Mouse (Mus musculus): Measurements from ENCODE around the gene Naaladl2. TPM values are rescaled to one million over a fixed set of nuclear protein-coding genes. Genes with fewer than 3 reads are reported as not detected.
A peak's percentile ranks its signal among the peaks of the same experiment; 100 is the strongest.

Naaladl2 gene
- polyA plus RNA-seq, 1 experiment from 2014 or later: 0.18 TPM

DNA sequence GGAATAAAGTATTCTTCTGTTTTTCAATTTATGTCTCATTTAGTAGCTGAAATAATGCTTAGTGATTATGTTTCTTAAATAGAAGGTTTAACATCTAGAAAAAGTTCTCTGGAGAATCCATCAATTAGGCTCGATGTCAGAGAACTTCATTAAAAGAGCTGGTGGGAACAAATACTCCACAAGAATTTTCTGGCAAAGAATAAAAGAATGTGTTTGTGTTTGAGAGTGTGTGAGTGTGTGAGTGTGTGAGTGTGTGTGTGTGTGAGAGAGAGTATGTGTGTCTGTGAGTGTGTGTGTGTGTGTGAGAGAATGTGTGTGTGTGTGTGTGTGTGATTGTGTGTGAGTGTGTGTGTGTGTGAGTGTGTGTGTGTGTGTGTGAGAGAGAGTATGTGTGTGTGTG, 1170.3 kb downstream of the Naaladl2 start:
- Histone ChIP-seq H3K27ac (replicated peaks) (no peak overlapping the region), H3K27me3 (no peaks in the 10 kb centered on the region), H3K9ac (replicated peaks) (no peak overlapping the region), H3K4me3 (no peak overlapping the region), H3K9me3 (no peaks in the 10 kb centered on the region), H3K4me1 (no peaks in the 10 kb centered on the region), H3K4me2 (replicated peaks) (no peak overlapping the region), H3K36me3 (no peaks in the 10 kb centered on the region)
- 32% methylated on average over 1 of the region's 1 CpGs for WGBS
- ATAC-seq (replicated peaks): no peak

DNA sequence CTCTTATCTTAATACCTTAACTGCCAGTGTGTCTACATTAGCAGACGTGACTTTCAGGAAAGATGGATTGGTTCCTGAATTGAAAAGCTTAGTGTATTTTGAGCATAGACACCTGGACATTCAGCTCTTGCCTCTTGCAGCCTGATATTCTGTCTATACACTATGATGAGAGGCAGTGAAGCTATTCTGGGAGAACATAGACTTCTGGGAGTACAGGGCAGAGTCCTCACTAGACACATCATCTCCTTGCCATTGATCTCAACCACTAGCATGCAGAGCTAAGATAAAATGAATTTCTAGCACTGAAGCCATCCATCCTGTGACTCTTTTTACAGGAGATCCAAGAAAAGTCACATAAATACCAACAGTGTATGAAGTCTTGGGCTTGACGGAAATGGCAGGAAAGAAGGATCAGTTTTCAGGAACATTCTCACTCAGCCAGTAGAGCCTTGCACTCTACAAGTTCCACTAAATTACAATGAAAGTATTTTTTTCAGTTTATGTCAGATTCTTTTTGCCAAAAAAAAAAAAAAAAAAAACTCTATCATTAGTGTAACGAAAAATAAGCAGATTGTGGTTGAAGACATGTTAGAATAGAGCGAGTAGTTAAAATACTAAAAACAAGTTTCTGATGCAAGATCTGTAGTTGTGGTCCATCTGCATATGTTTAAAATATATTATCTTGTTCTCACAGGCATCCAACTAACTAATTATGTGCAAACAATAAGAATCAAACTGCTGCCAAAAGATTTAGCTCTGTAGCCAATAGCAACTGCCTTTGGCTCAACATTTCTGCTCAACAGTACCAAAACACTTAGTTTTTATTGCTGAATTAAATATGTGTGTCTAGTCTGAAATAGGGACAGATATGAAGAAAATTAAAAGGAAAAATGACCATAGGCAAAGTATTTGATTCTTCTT, 1171.1 kb downstream of the Naaladl2 start:
- H3K27ac ChIP-seq (replicated peaks): no peak overlapping the region
- ATAC-seq (replicated peaks): peak; percentile 82
- H3K36me3 ChIP-seq: no peaks in the 10 kb centered on the region
- H3K27me3 ChIP-seq: no peaks in the 10 kb centered on the region
- no peak overlapping the region for H3K4me3 ChIP-seq
- no peaks in the 10 kb centered on the region for H3K4me1 ChIP-seq
- no peak overlapping the region for H3K4me2 ChIP-seq (replicated peaks)
- H3K9ac ChIP-seq (replicated peaks): no peak overlapping the region
- H3K9me3 ChIP-seq: no peaks in the 10 kb centered on the region
- WGBS: 65% methylated on average over 4 of the region's 4 CpGs

DNA sequence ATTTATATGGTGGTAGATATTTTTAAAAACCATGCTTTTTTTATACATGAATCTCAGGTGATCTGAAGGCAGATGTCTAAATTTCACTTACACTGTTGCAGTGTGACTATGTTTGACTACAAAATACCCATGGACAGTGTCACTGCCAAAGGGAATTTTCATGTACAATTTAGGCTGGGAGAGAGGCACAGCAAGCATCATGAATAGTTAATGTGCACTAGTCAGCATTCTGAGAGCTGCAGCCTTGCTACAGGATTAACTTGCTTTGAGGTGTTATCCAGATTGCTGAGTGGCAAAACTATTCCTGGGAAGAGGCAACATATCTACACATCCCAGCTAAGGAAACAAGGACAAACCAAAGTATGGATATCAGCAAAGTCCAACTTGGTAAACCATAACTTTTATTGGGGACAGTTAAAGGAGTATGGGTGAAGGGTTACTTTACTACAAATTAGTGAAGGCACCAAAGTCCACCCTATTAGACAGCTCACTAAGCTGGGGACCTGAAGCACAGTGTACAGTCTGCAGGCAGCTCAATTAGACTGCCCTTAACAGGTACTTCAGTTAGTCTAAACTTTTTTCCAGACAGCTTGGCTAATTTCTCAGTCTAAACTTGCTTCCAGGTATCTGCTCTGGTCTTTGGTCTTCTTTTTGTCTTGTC, 1181.0 kb downstream of the Naaladl2 start:
- ATAC-seq (replicated peaks): no peak
- no peaks in the 10 kb centered on the region for H3K4me1 ChIP-seq

DNA sequence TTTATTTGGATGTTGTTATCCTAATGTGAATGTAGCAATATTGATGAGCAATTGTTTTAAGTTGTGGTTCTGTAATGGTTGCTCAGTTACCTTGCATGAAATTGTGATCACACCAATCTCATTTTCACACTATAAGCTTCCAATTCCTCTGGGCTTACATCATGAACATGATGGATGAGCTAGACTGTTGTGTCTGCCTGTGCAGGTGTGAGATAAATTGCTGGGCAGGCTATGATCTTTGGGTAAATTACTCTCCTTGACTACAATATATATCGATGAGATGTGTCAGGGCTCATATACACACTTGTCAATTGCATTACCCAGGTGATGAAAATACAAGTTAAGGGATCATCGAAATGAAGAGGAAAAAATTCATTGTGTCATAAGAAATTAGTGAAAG, 1197.9 kb downstream of the Naaladl2 start:
- 85% methylated on average over 2 of the region's 2 CpGs for WGBS
- Histone ChIP-seq H3K4me2 (replicated peaks) (no peak overlapping the region), H3K9me3 (no peaks in the 10 kb centered on the region), H3K27ac (replicated peaks) (no peak overlapping the region), H3K9ac (replicated peaks) (no peak overlapping the region), H3K27me3 (no peaks in the 10 kb centered on the region), H3K4me1 (no peaks in the 10 kb centered on the region), H3K36me3 (no peaks in the 10 kb centered on the region), H3K4me3 (no peak overlapping the region)
- ATAC-seq (replicated peaks): no peak

More for the DNA sequence above, 1181.0 kb downstream of the Naaladl2 start:
- H3K36me3 ChIP-seq: no peaks in the 10 kb centered on the region
- H3K4me3 ChIP-seq: no peak overlapping the region
- no peak overlapping the region for H3K4me2 ChIP-seq (replicated peaks)
- H3K27me3 ChIP-seq: no peaks in the 10 kb centered on the region
- H3K27ac ChIP-seq (replicated peaks): no peak overlapping the region
- no peak overlapping the region for H3K9ac ChIP-seq (replicated peaks)
- no peaks in the 10 kb centered on the region for H3K9me3 ChIP-seq

DNA sequence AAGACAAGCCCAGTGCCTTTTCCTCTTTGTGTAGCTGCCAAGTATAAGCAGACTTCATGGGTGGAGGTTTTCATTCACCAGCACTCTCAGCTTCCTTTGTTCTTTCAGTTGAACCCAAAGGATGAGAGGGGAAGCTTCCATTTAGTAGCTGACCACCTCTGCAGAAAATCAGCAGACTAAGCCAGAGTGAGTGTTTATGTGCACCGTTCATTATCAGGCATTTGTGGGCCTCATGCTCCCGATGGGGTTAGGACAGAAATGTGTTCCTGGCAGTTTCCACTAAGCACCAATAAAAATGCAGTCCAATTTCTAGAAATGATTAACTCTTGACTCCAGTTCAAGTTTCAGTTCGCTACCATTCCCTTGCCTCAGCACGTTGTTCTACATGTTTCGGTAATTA, 1206.8 kb downstream of the Naaladl2 start:
- 33% methylated on average over 5 of the region's 5 CpGs for WGBS
- no peaks in the 10 kb centered on the region for H3K4me1 ChIP-seq
- no peaks in the 10 kb centered on the region for H3K27me3 ChIP-seq
- peak; percentile 58 for ATAC-seq (replicated peaks)
- no peak overlapping the region for H3K4me2 ChIP-seq (replicated peaks)
- H3K27ac ChIP-seq (replicated peaks): no peak overlapping the region
- no peak overlapping the region for H3K4me3 ChIP-seq
- no peaks in the 10 kb centered on the region for H3K9me3 ChIP-seq
- no peaks in the 10 kb centered on the region for H3K36me3 ChIP-seq
- H3K9ac ChIP-seq (replicated peaks): no peak overlapping the region

DNA sequence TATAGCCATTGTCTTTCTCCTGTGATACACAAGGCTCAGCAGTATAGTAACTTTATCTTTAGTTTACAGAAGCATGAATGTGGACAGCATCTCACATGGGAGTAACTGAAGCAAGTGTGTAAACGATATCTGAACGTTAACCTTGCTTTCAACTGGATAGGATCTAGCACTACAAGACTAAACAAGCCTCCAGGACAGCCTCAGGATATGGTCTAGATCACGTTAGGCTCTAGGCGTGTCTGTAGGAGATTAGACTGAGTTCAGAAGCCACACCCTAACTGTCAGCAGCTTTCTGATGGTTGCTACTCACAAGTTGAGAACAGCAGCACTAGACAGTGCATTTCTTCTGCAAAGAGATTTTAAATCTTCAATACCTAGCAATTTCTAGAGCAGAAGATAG, 1216.0 kb downstream of the Naaladl2 start:
- no peak overlapping the region for H3K4me2 ChIP-seq (replicated peaks)
- H3K9ac ChIP-seq (replicated peaks): no peak overlapping the region
- H3K4me3 ChIP-seq: no peak overlapping the region
- no peaks in the 10 kb centered on the region for H3K9me3 ChIP-seq
- 88% methylated on average over 4 of the region's 4 CpGs for WGBS
- H3K36me3 ChIP-seq: no peaks in the 10 kb centered on the region
- ATAC-seq (replicated peaks): no peak
- H3K27me3 ChIP-seq: no peaks in the 10 kb centered on the region
- H3K4me1 ChIP-seq: no peaks in the 10 kb centered on the region
- H3K27ac ChIP-seq (replicated peaks): no peak overlapping the region

DNA sequence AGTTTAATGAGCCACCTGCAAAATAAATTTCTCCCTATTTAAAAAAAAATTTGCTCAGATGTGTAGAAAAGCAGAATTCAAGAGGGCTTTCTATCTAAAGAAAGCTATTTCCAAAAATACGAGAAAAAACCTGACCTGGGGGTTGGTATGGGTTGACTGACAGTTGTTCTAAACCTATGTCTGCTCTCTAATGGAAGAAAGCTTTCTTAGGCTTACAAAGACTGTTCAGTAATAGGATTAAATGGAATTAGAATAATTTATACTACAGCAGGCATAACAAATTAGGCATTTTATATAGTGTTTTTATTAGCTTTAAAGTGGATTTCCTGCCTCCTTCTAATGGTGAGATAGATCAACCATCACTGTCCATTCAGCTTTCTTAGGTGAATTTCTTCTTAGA, 1236.4 kb downstream of the Naaladl2 start:
- Histone ChIP-seq H3K4me3 (no peak overlapping the region), H3K36me3 (no peaks in the 10 kb centered on the region), H3K27ac (replicated peaks) (no peak overlapping the region), H3K4me1 (no peaks in the 10 kb centered on the region), H3K27me3 (no peaks in the 10 kb centered on the region), H3K9ac (replicated peaks) (no peak overlapping the region), H3K4me2 (replicated peaks) (no peak overlapping the region), H3K9me3 (no peaks in the 10 kb centered on the region)
- no peak for ATAC-seq (replicated peaks)
- 45% methylated on average over 1 of the region's 1 CpGs for WGBS

DNA sequence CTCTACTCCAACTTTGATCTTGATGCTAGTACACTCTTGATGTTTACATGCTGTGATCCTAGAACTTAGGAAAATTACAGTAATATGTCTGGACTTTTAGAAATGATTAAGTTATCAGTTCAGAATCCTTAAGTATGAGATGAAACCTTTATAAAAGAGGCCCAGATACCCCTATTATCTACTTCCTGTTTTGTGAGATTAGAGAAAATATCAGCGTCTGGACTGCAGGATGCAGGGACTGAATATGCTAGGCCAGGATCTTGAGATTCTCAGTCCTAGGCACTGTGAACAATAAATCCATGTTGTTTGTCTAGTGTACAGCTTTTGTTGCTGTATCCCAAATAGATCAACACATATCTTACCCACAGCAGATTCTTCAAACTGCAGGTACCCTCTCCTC, 1278.4 kb downstream of the Naaladl2 start:
- ATAC-seq (replicated peaks): no peak
- Histone ChIP-seq H3K9ac (replicated peaks) (no peak overlapping the region), H3K36me3 (no peaks in the 10 kb centered on the region), H3K27me3 (no peaks in the 10 kb centered on the region), H3K4me1 (no peaks in the 10 kb centered on the region), H3K27ac (replicated peaks) (no peak overlapping the region), H3K9me3 (no peaks in the 10 kb centered on the region), H3K4me2 (replicated peaks) (no peak overlapping the region), H3K4me3 (no peak overlapping the region)
- WGBS: 91% methylated on average over 1 of the region's 1 CpGs

DNA sequence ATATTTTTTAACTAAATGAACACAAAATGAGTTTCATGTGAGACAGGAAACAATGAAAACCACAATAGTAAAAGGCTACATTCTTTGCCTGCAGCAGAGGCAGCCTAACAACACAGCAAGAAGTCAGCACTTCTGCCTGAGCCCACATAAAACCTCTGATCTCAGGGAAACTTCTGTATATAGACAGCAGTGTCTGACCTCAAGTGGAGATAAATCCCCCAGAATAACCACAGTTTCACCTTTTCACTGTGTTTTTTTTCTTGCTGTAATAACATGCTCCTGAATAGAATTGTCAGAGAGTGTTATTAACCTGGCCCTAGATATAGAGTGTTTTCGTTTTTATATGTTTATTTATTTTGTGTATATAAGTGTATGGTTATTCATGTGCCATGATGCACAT, 1286.8 kb downstream of the Naaladl2 start:
- H3K4me1 ChIP-seq: no peaks in the 10 kb centered on the region
- H3K27ac ChIP-seq (replicated peaks): no peak overlapping the region
- no peaks in the 10 kb centered on the region for H3K27me3 ChIP-seq
- ATAC-seq (replicated peaks): no peak
- 67% methylated on average over 1 of the region's 1 CpGs for WGBS
- H3K9ac ChIP-seq (replicated peaks): no peak overlapping the region
- no peak overlapping the region for H3K4me2 ChIP-seq (replicated peaks)
- H3K9me3 ChIP-seq: no peaks in the 10 kb centered on the region
- H3K36me3 ChIP-seq: no peaks in the 10 kb centered on the region
- H3K4me3 ChIP-seq: no peak overlapping the region

DNA sequence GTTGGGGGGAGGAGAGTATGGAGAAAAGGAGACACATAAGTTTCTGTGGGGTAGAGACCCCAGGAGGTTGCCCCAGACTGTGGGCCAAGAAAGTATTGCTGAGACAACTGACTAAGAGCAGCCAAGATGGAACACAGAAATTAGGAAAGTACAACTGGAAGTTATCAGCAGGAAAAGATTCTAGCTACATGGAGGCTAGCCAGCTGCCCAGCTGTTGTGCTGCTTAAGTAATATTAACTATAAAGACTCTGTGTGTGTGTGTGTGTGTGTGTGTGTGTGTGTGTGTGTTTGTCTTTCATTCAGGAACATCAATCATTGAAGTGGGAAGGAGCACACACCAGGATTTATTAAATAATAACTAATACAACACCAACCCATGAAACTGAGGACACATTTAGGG, 1326.5 kb downstream of the Naaladl2 start:
- Histone ChIP-seq H3K4me2 (replicated peaks) (no peak overlapping the region), H3K9me3 (no peaks in the 10 kb centered on the region), H3K36me3 (no peaks in the 10 kb centered on the region), H3K4me3 (no peak overlapping the region), H3K4me1 (no peaks in the 10 kb centered on the region), H3K27me3 (no peaks in the 10 kb centered on the region), H3K27ac (replicated peaks) (no peak overlapping the region), H3K9ac (replicated peaks) (no peak overlapping the region)
- ATAC-seq (replicated peaks): no peak

DNA sequence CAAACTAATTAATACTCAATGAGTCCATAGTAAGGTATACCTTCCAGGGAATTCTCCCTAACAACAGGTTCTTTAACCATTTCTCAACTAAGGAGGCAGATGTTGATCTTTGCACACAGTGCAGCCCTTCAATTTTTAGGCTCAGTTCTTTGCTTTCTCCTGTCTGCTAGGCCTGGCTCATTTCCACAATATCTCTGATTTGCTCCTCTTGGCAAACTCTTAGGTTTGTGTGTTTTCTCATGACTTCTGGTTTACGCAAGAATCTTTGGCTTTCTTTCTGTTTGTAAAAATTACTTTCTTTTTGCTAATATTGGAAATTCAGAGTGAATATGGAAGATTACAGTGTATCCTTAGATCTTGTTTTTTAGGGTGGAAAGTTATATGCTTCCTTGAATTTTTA, 1385.3 kb downstream of the Naaladl2 start:
- Histone ChIP-seq H3K9me3 (no peaks in the 10 kb centered on the region), H3K36me3 (no peaks in the 10 kb centered on the region), H3K4me3 (no peak overlapping the region), H3K27ac (replicated peaks) (no peak overlapping the region), H3K4me1 (no peaks in the 10 kb centered on the region), H3K9ac (replicated peaks) (no peak overlapping the region), H3K4me2 (replicated peaks) (no peak overlapping the region), H3K27me3 (no peaks in the 10 kb centered on the region)
- WGBS: 80% methylated on average over 1 of the region's 1 CpGs
- ATAC-seq (replicated peaks): no peak
